Mouse (Mus musculus): ENCODE data around the gene Alk. TPM values are rescaled to one million over a fixed set of nuclear protein-coding genes. Genes with fewer than 3 reads are reported as not detected.

Gene Alk
- polyA plus RNA-seq, 1 experiment = not detected

- no peak for TF ChIP-seq GATA1 (IDR thresholded peaks at IDR 0.05; ENCODE audit: low read length)
Measured at GRCm38 (mm10) chr17:72265171-72266022, 339.0 kb downstream of the Alk start.

- TF ChIP-seq GATA1 (IDR thresholded peaks at IDR 0.05; ENCODE audit: low read length) = no peak
Measured at GRCm38 (mm10) chr17:72253411-72253810, 351.0 kb downstream of the Alk start.

- no peak for TF ChIP-seq GATA1 (IDR thresholded peaks at IDR 0.05; ENCODE audit: low read length)
Measured at GRCm38 (mm10) chr17:72251554-72251953, 352.9 kb downstream of the Alk start.

- no peak for TF ChIP-seq GATA1 (IDR thresholded peaks at IDR 0.05; ENCODE audit: low read length)
Measured at GRCm38 (mm10) chr17:72250482-72251405, 353.7 kb downstream of the Alk start.

DNA sequence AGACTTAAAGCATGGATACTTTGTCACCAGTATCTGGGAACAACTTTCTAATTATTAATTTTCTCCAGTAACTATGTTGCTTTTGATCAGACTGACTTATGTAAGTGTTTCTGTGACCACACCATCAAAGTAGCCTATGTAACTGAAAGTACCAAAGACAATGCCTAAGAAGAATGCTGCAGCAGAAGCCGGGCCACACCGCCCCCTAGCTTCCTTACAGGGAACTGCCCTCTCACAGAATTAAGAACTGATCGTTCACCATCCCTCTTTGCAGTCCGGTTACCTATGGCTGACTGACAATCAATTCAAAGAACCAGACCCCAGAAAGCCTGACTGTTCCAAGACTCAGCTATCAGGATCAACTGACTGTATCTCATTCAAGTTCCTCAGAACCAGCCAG, 362.4 kb downstream of the Alk start:
- TF ChIP-seq GATA1 (IDR thresholded peaks at IDR 0.05; ENCODE audit: low read length) = no peak

DNA sequence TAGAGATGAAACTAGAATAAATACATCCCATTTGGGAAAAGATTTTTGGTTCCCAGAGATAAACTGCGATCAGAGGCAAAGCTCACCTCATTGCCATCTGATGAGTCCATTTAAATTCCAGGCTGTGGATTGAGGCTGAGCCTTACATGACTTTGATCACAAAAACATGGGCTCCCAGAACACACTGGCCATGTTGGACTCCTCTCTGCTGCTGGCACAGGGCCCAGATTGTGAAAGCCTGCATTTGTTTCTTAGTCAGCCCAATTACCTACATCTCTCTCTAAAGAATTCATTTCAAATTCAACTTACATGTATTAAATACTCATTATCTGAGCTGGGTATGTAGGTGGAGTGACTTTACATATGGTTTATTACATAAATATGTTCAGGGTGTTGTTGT, 367.1 kb downstream of the Alk start:
- no peak for TF ChIP-seq GATA1 (IDR thresholded peaks at IDR 0.05; ENCODE audit: low read length)

DNA sequence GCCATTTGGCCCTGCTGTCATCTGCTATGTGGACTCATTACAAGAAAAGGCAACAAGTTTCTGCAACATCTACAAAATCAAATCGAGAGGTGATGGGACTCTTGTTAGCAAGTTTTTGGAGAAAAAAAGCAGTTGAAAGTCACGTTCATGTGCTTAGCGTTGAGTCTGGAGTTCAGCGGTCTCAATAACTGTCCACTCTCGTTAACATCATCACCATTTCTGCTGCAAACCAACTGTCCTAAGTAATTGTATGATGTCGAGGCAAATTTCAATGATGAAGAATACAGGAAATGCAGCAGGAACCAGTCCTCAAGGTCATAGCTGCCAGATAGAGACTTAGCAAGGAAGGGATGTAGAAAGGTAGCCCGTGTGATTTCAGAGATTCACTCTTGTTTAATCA, 373.5 kb downstream of the Alk start:
- no peak for TF ChIP-seq GATA1 (IDR thresholded peaks at IDR 0.05; ENCODE audit: low read length)

DNA sequence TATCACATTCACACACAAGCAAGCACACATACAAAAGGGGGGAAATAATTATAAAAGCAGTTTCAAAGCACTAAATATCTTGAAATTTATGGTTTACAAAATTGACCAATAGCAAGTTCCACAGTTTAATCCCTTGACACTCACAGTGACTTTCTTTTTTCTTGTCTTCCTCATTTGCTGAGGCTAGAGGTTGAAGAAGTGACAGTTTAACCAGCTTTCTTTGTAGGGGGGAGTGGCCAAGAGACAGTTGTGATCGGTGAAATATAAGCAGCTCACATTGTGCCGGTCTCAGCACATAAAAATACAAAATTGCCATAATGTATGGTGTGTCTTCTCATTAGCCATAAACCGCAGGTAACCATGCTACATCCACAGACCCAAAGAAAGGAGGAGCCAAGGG, 385.6 kb downstream of the Alk start:
- no peak for TF ChIP-seq GATA1 (IDR thresholded peaks at IDR 0.05; ENCODE audit: low read length)

DNA sequence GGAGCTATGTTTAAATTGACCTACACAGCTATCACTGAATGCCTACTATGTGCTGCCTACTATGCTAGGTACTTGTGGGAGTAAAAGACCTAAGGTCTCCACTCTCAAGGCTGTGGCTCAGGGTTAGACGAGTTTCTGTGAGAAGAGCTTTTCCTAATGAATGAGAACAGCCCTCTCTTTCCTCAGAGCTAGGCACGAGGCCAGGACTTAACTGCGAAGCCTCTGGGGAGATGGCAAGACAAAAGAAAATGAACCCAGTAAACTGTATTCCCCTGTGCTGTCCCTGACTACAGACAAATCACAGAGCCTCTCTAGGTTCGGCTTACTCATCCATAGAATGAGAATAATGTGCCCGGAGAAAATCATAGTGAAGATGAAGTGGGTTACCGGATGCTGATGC, 406.9 kb downstream of the Alk start:
- TF ChIP-seq GATA1 (IDR thresholded peaks at IDR 0.05; ENCODE audit: low read length) = no peak

DNA sequence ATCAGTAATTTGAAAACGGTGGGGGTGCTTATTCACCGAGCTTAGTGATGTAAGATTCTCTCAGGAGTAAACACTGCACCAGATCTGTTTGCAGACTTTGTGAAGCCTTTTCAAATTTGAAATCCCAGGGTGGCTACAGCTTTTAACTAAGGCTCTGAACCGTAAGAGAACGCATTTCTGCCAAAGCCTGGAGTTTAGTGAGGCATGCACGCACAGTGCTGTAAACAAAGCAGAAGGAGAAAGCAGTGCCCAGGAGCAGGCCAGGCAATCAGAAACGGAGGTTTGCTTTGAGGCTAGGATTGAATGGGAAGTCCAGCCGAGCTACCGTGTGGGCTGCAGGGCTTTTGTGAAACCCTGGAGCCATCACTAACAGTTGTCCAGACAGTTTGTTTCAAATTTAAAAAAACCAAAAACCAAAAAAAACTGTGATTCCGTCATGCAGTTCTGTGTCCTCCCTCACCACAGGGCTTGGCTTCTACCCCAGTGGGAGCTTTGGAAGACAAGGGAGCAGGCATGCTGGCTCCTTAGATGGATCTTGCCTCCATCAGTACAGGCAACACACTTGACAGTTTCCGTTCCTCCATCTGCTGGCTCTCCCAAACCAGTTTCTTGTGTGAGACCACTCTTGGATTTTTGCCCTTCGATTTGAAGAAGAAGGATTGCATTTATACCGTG, 409.3 kb downstream of the Alk start:
- TF ChIP-seq GATA1 (IDR thresholded peaks at IDR 0.05; ENCODE audit: low read length) = no peak

DNA sequence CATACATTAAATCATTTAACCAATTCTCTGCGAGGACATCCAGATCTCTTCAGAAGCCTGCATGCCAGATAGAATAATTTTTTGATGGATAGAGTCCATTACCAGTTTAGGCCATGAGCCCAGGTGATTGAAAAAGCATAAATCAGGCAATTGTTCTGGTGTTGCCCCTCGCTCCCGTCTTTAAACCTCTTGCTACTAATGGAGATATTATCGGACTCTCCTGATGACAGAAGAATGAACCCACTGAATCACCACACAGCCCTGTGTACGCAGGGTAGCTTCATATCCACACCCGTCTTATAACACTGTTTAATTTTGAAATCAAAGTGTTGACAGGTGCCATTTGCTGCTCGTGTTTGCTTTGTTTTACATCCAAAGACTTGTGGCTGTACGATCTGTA, 413.9 kb downstream of the Alk start:
- no peak for TF ChIP-seq GATA1 (IDR thresholded peaks at IDR 0.05; ENCODE audit: low read length)

DNA sequence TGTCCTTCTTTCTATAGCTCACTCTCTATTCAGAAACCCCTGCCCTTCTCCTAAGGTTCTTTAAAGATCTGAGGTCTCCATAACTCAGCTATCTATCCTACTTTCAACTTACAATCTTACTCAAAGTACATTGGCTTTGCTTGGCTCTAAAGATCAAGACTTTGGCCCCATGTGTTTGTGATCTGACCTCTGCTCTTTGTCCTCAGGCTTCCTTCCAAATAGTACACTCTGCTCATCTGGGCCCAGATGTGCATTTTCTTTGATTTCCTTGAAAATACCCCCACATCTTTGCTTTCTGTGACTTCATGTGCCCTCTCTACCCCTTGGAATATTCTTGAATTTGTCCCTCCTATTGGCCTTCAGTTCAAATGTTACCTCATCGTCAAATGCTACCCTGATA, 417.4 kb downstream of the Alk start:
- no peak for TF ChIP-seq GATA1 (IDR thresholded peaks at IDR 0.05; ENCODE audit: low read length)

DNA sequence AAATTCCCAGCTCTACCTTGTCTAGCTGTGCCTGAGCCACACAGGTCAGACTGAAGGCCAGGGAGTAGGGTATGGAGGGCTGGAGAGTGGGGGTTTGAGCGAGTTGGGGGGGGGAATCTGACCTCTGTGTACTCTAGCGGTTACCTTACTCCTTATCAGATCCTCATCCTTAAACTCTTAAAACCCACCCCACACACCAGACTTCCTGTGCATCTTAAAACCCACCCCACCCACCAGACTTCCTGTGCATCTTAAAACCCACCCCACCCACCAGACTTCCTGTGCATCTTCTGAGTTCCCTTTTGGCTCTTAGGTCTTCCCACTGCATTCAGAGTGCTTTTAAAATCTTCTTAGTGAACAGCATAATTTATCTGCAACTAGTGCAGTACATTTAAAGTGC, 422.0 kb downstream of the Alk start:
- no peak for TF ChIP-seq GATA1 (IDR thresholded peaks at IDR 0.05; ENCODE audit: low read length)

GRCm38 (mm10) chr17:72180200-72180599, 424.2 kb downstream of the Alk start:
- no peak for TF ChIP-seq GATA1 (IDR thresholded peaks at IDR 0.05; ENCODE audit: low read length)

DNA sequence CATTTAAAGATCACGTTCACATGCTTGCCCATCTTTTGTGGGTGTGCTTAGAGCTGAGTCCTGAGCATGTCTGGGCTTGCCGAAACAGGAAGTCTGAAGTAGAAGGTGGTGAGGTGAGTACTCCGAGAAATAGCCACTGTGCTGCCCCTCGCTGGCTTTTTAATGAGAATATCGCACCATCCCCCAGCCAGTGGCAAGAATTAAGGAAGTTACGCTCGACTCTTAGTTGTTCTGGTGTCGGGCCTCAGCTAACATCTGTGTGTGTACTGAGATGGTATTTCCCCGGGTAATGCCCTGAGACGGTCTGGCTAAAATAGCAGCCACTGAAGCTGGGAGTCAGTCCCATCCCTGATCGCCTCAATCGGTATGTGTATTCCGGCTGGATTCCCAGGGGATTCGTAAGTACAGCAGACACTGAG, 424.7 kb downstream of the Alk start:
- TF ChIP-seq GATA1 (IDR thresholded peaks at IDR 0.05; ENCODE audit: low read length) = no peak

GRCm38 (mm10) chr17:72173778-72174177, 430.6 kb downstream of the Alk start:
- no peak for TF ChIP-seq GATA1 (IDR thresholded peaks at IDR 0.05; ENCODE audit: low read length)

All from G1E-ER4 (cell line).